Mouse (Mus musculus) hindbrain, postnatal 0 days (tissue): ENCODE measurements at regions not wholly inside any gene's neighbourhood (a gene's known extent, or its start where the extent isn't known, plus 50 kb on each side); places are given as distances from the start of the nearest gene placed in this dataset.
A peak's percentile ranks its signal among the peaks of the same experiment; 100 is the strongest.

Source experiments
- ATAC-seq: fragments of 200-750 bp; cut with Nextera tagmentation; 2 replicates; pipeline ENCODE4 v1.8.0; 2017; ENCODE audit warnings: mild to moderate bottlenecking, moderate TSS enrichment, moderate library complexity
- DNase-seq: peaks from one replicate; pipeline ENCODE4 v3.0.0-alpha.2; 2015; ENCODE audit warnings: low spot score
- H3K27ac ChIP-seq: fragments of 300-500 bp; sonication (generic); 2 replicates; pipeline ENCODE4 v1.5.1; 2014; ENCODE audit warnings: mild to moderate bottlenecking
- H3K27me3 ChIP-seq: fragments of 300-500 bp; sonication (generic); 2 replicates; pipeline ENCODE4 v1.6.1; 2014; ENCODE audit warnings: low read length, mixed read lengths; ENCODE audit not compliant: insufficient read depth
- H3K36me3 ChIP-seq: fragments of 300-500 bp; sonication (generic); 2 replicates; pipeline ENCODE4 v1.6.1; 2014; ENCODE audit warnings: low read length, mixed read lengths; ENCODE audit not compliant: insufficient read depth
- H3K4me1 ChIP-seq: fragments of 300-500 bp; sonication (generic); 2 replicates; pipeline ENCODE4 v1.6.1; 2014; ENCODE audit warnings: antibody characterized with exemption, low read length, mixed read lengths; ENCODE audit not compliant: insufficient read depth
- H3K4me2 ChIP-seq: fragments of 300-500 bp; sonication (generic); 2 replicates; pipeline ENCODE4 v1.6.1; 2014; ENCODE audit warnings: low read depth, mild to moderate bottlenecking, low read length, moderate library complexity, mixed read lengths
- H3K4me3 ChIP-seq: fragments of 300-500 bp; sonication (generic); 2 replicates; pipeline ENCODE4 v1.5.1; 2014; ENCODE audit warnings: low read length
- H3K9ac ChIP-seq: fragments of 300-500 bp; sonication (generic); replicated peaks from 2 replicates; pipeline ENCODE4 v1.6.1; 2014; ENCODE audit warnings: mild to moderate bottlenecking, low read length, moderate library complexity, mixed read lengths
- H3K9me3 ChIP-seq: fragments of 300-500 bp; sonication (generic); 2 replicates; pipeline ENCODE4 v1.6.1; 2016; ENCODE audit warnings: low read length, mixed read lengths
- CTCF ChIP-seq: IDR thresholded peaks from 2 replicates; pipeline ENCODE4 v1.5.1; 2016; ENCODE audit warnings: antibody characterized with exemption, control low read depth, low read depth
- WGBS: fragments of 180-500 bp; shearing (Covaris S2); extraction: QIAGEN DNeasy Blood & Tissue Kit; methylation state at CpG from one replicate; pipeline ENCODE4 v1.1.7; 2014; 5-methylcytosine and 5-hydroxymethylcytosine counted together

DNA sequence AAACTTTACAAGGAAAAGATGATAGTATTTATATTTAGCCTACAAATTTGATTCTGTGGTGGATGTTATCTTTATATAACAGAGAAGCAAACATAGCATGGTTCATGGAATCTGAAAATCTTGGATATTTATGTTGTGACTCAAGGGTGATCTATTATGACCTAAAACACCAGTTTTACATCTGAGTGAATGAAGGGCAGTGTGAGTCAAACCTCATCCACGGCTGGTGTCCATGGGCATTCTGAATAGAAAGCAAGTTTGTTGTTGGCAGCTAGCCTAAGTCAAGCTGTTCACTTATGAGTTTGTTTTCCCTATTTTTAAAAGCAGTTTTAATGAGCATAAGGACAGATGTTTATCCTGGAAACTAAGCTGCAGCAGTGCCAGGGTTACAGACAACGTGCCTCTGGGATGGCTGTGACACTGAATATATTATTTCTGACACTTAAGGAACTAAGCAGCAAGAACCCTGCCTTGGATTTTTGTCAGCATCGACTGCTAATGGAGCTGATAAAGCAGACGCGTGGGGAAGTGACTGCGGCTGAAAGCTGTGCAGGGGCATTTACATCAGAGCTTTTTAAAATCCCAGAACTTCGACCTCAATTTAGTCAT is 278.5 kb downstream of the Phf3 start:
- Histone ChIP-seq H3K36me3 (no peaks in the 10 kb centered on the region), H3K4me2 (peak overlapping the region; percentile 34; the same call in 1 of the 2 replicates), H3K9me3 (no peaks in the 10 kb centered on the region), H3K9ac (no peak overlapping the region), H3K4me1 (no peaks in the 10 kb centered on the region; the same call in 1 of the 2 replicates), H3K4me3 (no peak overlapping the region), H3K27ac (no peak overlapping the region), H3K27me3 (no peaks in the 10 kb centered on the region)
- peak; percentile 48 for DNase-seq
- TF ChIP-seq CTCF = no peak
- no peak for ATAC-seq
- WGBS = 21% methylated on average over 7 of the region's 7 CpGs

- TF ChIP-seq CTCF = no peak
- Histone ChIP-seq H3K36me3 (no peaks in the 10 kb centered on the region), H3K27me3 (no peaks in the 10 kb centered on the region), H3K9me3 (no peaks in the 10 kb centered on the region), H3K4me1 (no peaks in the 10 kb centered on the region; the same call in 1 of the 2 replicates), H3K4me2 (no peak overlapping the region), H3K27ac (no peak overlapping the region), H3K4me3 (no peak overlapping the region), H3K9ac (no peak overlapping the region)
- no peak for DNase-seq
- ATAC-seq = no peak
- WGBS = 60% methylated on average over 1 of the region's 1 CpGs
Measured at GRCm38 (mm10) chr1:30594036-30594435, 279.7 kb downstream of the Phf3 start.

DNA sequence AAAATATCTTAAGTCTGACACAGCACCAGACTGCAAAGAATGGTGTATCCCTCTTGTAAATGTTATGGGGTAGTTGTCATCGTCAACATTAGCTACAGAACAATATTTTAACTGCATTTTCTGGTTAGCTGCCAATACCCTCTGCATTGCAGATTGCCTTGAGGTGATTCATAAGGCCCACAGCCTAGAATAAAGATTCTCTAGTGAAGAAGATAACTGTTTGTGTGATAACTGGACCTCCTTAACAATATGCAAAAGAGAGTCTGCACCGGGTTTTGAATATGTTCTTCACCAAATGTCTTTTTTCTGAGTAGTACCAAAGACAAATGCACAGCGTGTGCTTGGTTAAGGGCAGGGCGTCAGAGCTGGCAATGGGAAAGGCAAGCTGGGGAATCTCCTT is 283.0 kb downstream of the Phf3 start:
- Histone ChIP-seq H3K9me3 (no peaks in the 10 kb centered on the region), H3K27ac (no peak overlapping the region), H3K9ac (no peak overlapping the region), H3K36me3 (no peaks in the 10 kb centered on the region), H3K4me3 (no peak overlapping the region), H3K27me3 (no peaks in the 10 kb centered on the region), H3K4me1 (no peaks in the 10 kb centered on the region; the same call in 1 of the 2 replicates), H3K4me2 (no peak overlapping the region)
- DNase-seq = no peak
- WGBS = 54% methylated on average over 4 of the region's 4 CpGs
- no peak for TF ChIP-seq CTCF
- ATAC-seq = no peak

- no peaks in the 10 kb centered on the region for H3K9me3 ChIP-seq
- no peaks in the 10 kb centered on the region for H3K36me3 ChIP-seq
- 49% methylated on average over 3 of the region's 3 CpGs for WGBS
- no peak overlapping the region for H3K9ac ChIP-seq
- ATAC-seq = peak; percentile 58
- no peak overlapping the region for H3K27ac ChIP-seq
- H3K27me3 ChIP-seq = no peaks in the 10 kb centered on the region
- no peak for DNase-seq
- H3K4me3 ChIP-seq = no peak overlapping the region
- TF ChIP-seq CTCF = no peak
- H3K4me2 ChIP-seq = no peak overlapping the region
- H3K4me1 ChIP-seq = no peaks in the 10 kb centered on the region
Measured at GRCm38 (mm10) chr1:30588885-30589284, 284.8 kb downstream of the Phf3 start.

GRCm38 (mm10) chr1:30588336-30588735 is 285.4 kb downstream of the Phf3 start:
- TF ChIP-seq CTCF = no peak
- DNase-seq = peak; percentile 10
- WGBS = 69% methylated on average over 4 of the region's 4 CpGs

DNA sequence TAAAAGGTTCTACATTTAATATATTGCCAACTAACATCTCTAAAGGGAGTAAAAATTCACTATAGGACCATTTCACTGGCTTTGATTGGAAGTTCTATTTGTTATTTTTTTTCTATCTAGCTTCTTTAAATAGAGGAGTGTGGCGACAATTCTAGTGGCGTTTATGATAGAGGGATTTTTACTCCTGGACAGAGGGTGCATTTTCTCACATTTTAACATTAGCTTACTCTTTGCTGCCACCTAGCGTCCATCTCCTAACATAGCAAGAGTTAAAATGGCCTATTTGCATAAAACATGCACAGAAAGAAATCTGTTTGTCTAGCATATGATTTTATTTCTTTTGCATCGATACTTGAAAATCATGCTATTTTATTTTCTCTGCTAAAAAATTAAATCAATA is 288.9 kb downstream of the Phf3 start:
- peak; percentile 86 for TF ChIP-seq CTCF
- DNase-seq = peak; percentile 85
- Histone ChIP-seq H3K9me3 (no peaks in the 10 kb centered on the region), H3K27ac (no peak overlapping the region), H3K27me3 (no peaks in the 10 kb centered on the region), H3K4me2 (no peak overlapping the region), H3K4me1 (no peaks in the 10 kb centered on the region), H3K36me3 (no peaks in the 10 kb centered on the region), H3K4me3 (no peak overlapping the region), H3K9ac (no peak overlapping the region)
- WGBS = 6% methylated on average over 4 of the region's 4 CpGs
- peak; percentile 45; the same call in 1 of the 2 replicates for ATAC-seq

More at GRCm38 (mm10) chr1:30588336-30588735, 285.4 kb downstream of the Phf3 start:
- no peak overlapping the region for H3K4me2 ChIP-seq
- H3K4me3 ChIP-seq = no peak overlapping the region
- H3K27ac ChIP-seq = no peak overlapping the region
- H3K27me3 ChIP-seq = no peaks in the 10 kb centered on the region
- H3K9me3 ChIP-seq = no peaks in the 10 kb centered on the region
- ATAC-seq = no peak
- H3K4me1 ChIP-seq = no peaks in the 10 kb centered on the region
- H3K36me3 ChIP-seq = no peaks in the 10 kb centered on the region
- H3K9ac ChIP-seq = no peak overlapping the region

- no peak for TF ChIP-seq CTCF
- H3K9ac ChIP-seq = no peak overlapping the region
- no peaks in the 10 kb centered on the region for H3K27me3 ChIP-seq
- no peak overlapping the region for H3K27ac ChIP-seq
- H3K4me1 ChIP-seq = no peaks in the 10 kb centered on the region
- ATAC-seq = no peak
- no peaks in the 10 kb centered on the region for H3K9me3 ChIP-seq
- no peak overlapping the region for H3K4me3 ChIP-seq
- no peak overlapping the region for H3K4me2 ChIP-seq
- no peaks in the 10 kb centered on the region for H3K36me3 ChIP-seq
- DNase-seq = no peak
- 81% methylated on average over 6 of the region's 6 CpGs for WGBS
Measured at GRCm38 (mm10) chr1:30583860-30584259, 289.9 kb downstream of the Phf3 start.
